Mouse (Mus musculus): ENCODE measurements around the gene Rpl11. TPM values are rescaled to one million over a fixed set of nuclear protein-coding genes. Genes with fewer than 3 reads are reported as not detected.

Gene Rpl11
- polyA plus RNA-seq, 1 experiment from 2014 or later, result 281 TPM

- no peaks in the 10 kb centered on the region for H3K36me3 ChIP-seq
- H3K4me3 ChIP-seq (replicated peaks), result no peak overlapping the region
- H3K27ac ChIP-seq (replicated peaks), result no peak overlapping the region
- no peaks in the 10 kb centered on the region for H3K9me3 ChIP-seq (replicated peaks)
- whole genome bisulfite sequencing, result 25% methylated on average over 16 of the region's 16 CpGs
- ATAC-seq (ENCODE audit: low FRiP score), result no peak
- no peaks in the 10 kb centered on the region for H3K4me1 ChIP-seq
- H3K9ac ChIP-seq (replicated peaks), result no peak overlapping the region
- no peak overlapping the region for H3K4me2 ChIP-seq
- H3K27me3 ChIP-seq (replicated peaks), result no peaks in the 10 kb centered on the region
Measured at GRCm38 (mm10) chr4:136088971-136089747, 35.9 kb upstream of the Rpl11 start.

- Histone ChIP-seq H3K9me3 (replicated peaks) (no peaks in the 10 kb centered on the region), H3K27me3 (replicated peaks) (no peaks in the 10 kb centered on the region), H3K4me2 (no peak overlapping the region), H3K36me3 (no peaks in the 10 kb centered on the region), H3K4me1 (no peaks in the 10 kb centered on the region), H3K27ac (replicated peaks) (no peak overlapping the region), H3K4me3 (replicated peaks) (no peak overlapping the region), H3K9ac (replicated peaks) (no peak overlapping the region)
- 78% methylated on average over 5 of the region's 5 CpGs for WGBS
- ATAC-seq (ENCODE audit: low FRiP score), result no peak
Measured at GRCm38 (mm10) chr4:136088364-136088763, 35.1 kb upstream of the Rpl11 start.

- ATAC-seq (ENCODE audit: low FRiP score), result no peak
- H3K9me3 ChIP-seq (replicated peaks), result no peaks in the 10 kb centered on the region
- H3K36me3 ChIP-seq, result no peaks in the 10 kb centered on the region
Measured at GRCm38 (mm10) chr4:136087261-136087660, 34.0 kb upstream of the Rpl11 start.

GRCm38 (mm10) chr4:136084840-136085239 lies 31.6 kb upstream of the Rpl11 start:
- ATAC-seq (ENCODE audit: low FRiP score), result no peak
- H3K9ac ChIP-seq (replicated peaks), result no peak overlapping the region
- no peak overlapping the region for H3K4me3 ChIP-seq (replicated peaks)
- peaks cover 10% of the 10 kb centered on the region for H3K4me1 ChIP-seq
- WGBS, result 95% methylated on average over 11 of the region's 11 CpGs
- peaks cover 27% of the 10 kb centered on the region for H3K27me3 ChIP-seq (replicated peaks)
- H3K9me3 ChIP-seq (replicated peaks), result no peaks in the 10 kb centered on the region
- H3K4me2 ChIP-seq, result no peak overlapping the region
- H3K36me3 ChIP-seq, result no peaks in the 10 kb centered on the region
- H3K27ac ChIP-seq (replicated peaks), result no peak overlapping the region

More at GRCm38 (mm10) chr4:136087261-136087660, 34.0 kb upstream of the Rpl11 start:
- Histone ChIP-seq H3K4me3 (replicated peaks) (no peak overlapping the region), H3K27me3 (replicated peaks) (peaks cover 8% of the 10 kb centered on the region; the same call in 1 of the 2 replicates), H3K4me2 (no peak overlapping the region), H3K4me1 (no peaks in the 10 kb centered on the region), H3K9ac (replicated peaks) (no peak overlapping the region), H3K27ac (replicated peaks) (no peak overlapping the region)
- WGBS, result 93% methylated on average over 5 of the region's 5 CpGs

- Histone ChIP-seq H3K27ac (replicated peaks) (no peak overlapping the region), H3K4me1 (peaks cover 10% of the 10 kb centered on the region), H3K9ac (replicated peaks) (no peak overlapping the region), H3K4me3 (replicated peaks) (no peak overlapping the region), H3K4me2 (no peak overlapping the region), H3K9me3 (replicated peaks) (no peaks in the 10 kb centered on the region), H3K27me3 (replicated peaks) (peaks cover 27% of the 10 kb centered on the region), H3K36me3 (no peaks in the 10 kb centered on the region)
- 81% methylated on average over 18 of the region's 19 CpGs for WGBS
- ATAC-seq (ENCODE audit: low FRiP score), result no peak
Measured at GRCm38 (mm10) chr4:136083269-136084105, 30.3 kb upstream of the Rpl11 start.

- 2% methylated on average over 28 of the region's 28 CpGs for WGBS
- Histone ChIP-seq H3K4me2 (peak overlapping the region; percentile 81), H3K4me1 (peaks cover 10% of the 10 kb centered on the region), H3K4me3 (replicated peaks) (peak overlapping the region; percentile 41), H3K9ac (replicated peaks) (peak overlapping the region; percentile 50), H3K27ac (replicated peaks) (no peak overlapping the region), H3K27me3 (replicated peaks) (peaks cover 27% of the 10 kb centered on the region), H3K9me3 (replicated peaks) (no peaks in the 10 kb centered on the region), H3K36me3 (no peaks in the 10 kb centered on the region)
- ATAC-seq (ENCODE audit: low FRiP score), result no peak
Measured at GRCm38 (mm10) chr4:136081729-136082128, 28.5 kb upstream of the Rpl11 start.

- H3K27me3 ChIP-seq (replicated peaks), result peaks cover 27% of the 10 kb centered on the region
- H3K4me1 ChIP-seq, result peaks cover 10% of the 10 kb centered on the region
- no peak overlapping the region for H3K27ac ChIP-seq (replicated peaks)
- H3K36me3 ChIP-seq, result no peaks in the 10 kb centered on the region
- no peak overlapping the region for H3K4me2 ChIP-seq
- H3K9me3 ChIP-seq (replicated peaks), result no peaks in the 10 kb centered on the region
- WGBS, result 70% methylated on average over 2 of the region's 2 CpGs
- no peak overlapping the region for H3K4me3 ChIP-seq (replicated peaks)
- H3K9ac ChIP-seq (replicated peaks), result no peak overlapping the region
- no peak for ATAC-seq (ENCODE audit: low FRiP score)
Measured at GRCm38 (mm10) chr4:136078649-136079048, 25.4 kb upstream of the Rpl11 start.

GRCm38 (mm10) chr4:136076776-136077538 lies 23.7 kb upstream of the Rpl11 start:
- H3K4me1 ChIP-seq, result peaks cover 8% of the 10 kb centered on the region
- ATAC-seq (ENCODE audit: low FRiP score), result no peak
- H3K27ac ChIP-seq (replicated peaks), result no peak overlapping the region
- 53% methylated on average over 15 of the region's 15 CpGs for WGBS
- no peak overlapping the region for H3K4me2 ChIP-seq
- H3K27me3 ChIP-seq (replicated peaks), result peaks cover 16% of the 10 kb centered on the region
- no peaks in the 10 kb centered on the region for H3K36me3 ChIP-seq
- no peaks in the 10 kb centered on the region for H3K9me3 ChIP-seq (replicated peaks)
- no peak overlapping the region for H3K4me3 ChIP-seq (replicated peaks)
- H3K9ac ChIP-seq (replicated peaks), result no peak overlapping the region

- H3K36me3 ChIP-seq, result no peaks in the 10 kb centered on the region
- no peaks in the 10 kb centered on the region for H3K27me3 ChIP-seq (replicated peaks)
- no peak overlapping the region; the same call in 1 of the 2 replicates for H3K4me3 ChIP-seq (replicated peaks)
- no peak for ATAC-seq (ENCODE audit: low FRiP score)
- H3K9me3 ChIP-seq (replicated peaks), result no peaks in the 10 kb centered on the region
- WGBS, result 4% methylated on average over 15 of the region's 15 CpGs
- H3K27ac ChIP-seq (replicated peaks), result no peak overlapping the region
- peaks cover 14% of the 10 kb centered on the region for H3K4me1 ChIP-seq
- H3K4me2 ChIP-seq, result peak overlapping the region; percentile 43
- H3K9ac ChIP-seq (replicated peaks), result no peak overlapping the region
Measured at GRCm38 (mm10) chr4:136071178-136071714, 18.0 kb upstream of the Rpl11 start.

- Histone ChIP-seq H3K36me3 (no peaks in the 10 kb centered on the region), H3K4me2 (no peak overlapping the region)
- ATAC-seq (ENCODE audit: low FRiP score), result no peak
Measured at GRCm38 (mm10) chr4:136070592-136070991, 17.4 kb upstream of the Rpl11 start.

GRCm38 (mm10) chr4:136069954-136070353 lies 16.7 kb upstream of the Rpl11 start:
- Histone ChIP-seq H3K9me3 (replicated peaks) (no peaks in the 10 kb centered on the region), H3K27ac (replicated peaks) (0 out of 2 replicates have a peak overlapping the region, but pooled peaks have one; percentile 11), H3K4me3 (replicated peaks) (no peak overlapping the region), H3K4me2 (peak overlapping the region; percentile 26; the same call in 1 of the 2 replicates), H3K36me3 (no peaks in the 10 kb centered on the region), H3K27me3 (replicated peaks) (no peaks in the 10 kb centered on the region), H3K4me1 (peaks cover 14% of the 10 kb centered on the region), H3K9ac (replicated peaks) (peak overlapping the region; percentile 31; the same call in 1 of the 2 replicates)
- 3% methylated on average over 18 of the region's 18 CpGs for WGBS
- ATAC-seq (ENCODE audit: low FRiP score), result peak; percentile 55; the same call in 1 of the 2 replicates

More at GRCm38 (mm10) chr4:136070592-136070991, 17.4 kb upstream of the Rpl11 start:
- Histone ChIP-seq H3K9me3 (replicated peaks) (no peaks in the 10 kb centered on the region), H3K27ac (replicated peaks) (no peak overlapping the region), H3K4me1 (peaks cover 14% of the 10 kb centered on the region), H3K9ac (replicated peaks) (no peak overlapping the region), H3K27me3 (replicated peaks) (no peaks in the 10 kb centered on the region), H3K4me3 (replicated peaks) (no peak overlapping the region)
- WGBS, result 69% methylated on average over 6 of the region's 6 CpGs
